Mouse (Mus musculus): ENCODE data around the gene Ccdc151. TPM values are rescaled to one million over a fixed set of nuclear protein-coding genes. Genes with fewer than 3 reads are reported as not detected.
A peak's percentile ranks its signal among the peaks of the same experiment; 100 is the strongest.

Ccdc151 gene
- total RNA-seq, 2 experiments from 2014 or later, result not detected

- no peak for TF ChIP-seq CTCF (IDR thresholded peaks at IDR 0.05)
- intact Hi-C loops (cut with DNase I), result no loop called here
- H3K4me3 ChIP-seq, result no peak overlapping the region
- H3K27ac ChIP-seq, result no peak overlapping the region
- no peak for DNase-seq
Observed at GRCm38 (mm10) chr9:22024592-22024991, 22.2 kb upstream of the Ccdc151 start.

GRCm38 (mm10) chr9:22017208-22017825 is 14.9 kb upstream of the Ccdc151 start:
- intact Hi-C loops (cut with DNase I), result no loop called here
- no peak overlapping the region for H3K27ac ChIP-seq
- TF ChIP-seq CTCF (IDR thresholded peaks at IDR 0.05), result no peak
- no peak for DNase-seq
- H3K4me3 ChIP-seq, result no peak overlapping the region

GRCm38 (mm10) chr9:22016245-22016644 is 13.8 kb upstream of the Ccdc151 start:
- no peak for DNase-seq
- TF ChIP-seq CTCF (IDR thresholded peaks at IDR 0.05), result no peak
- no peak overlapping the region for H3K4me3 ChIP-seq
- intact Hi-C loops (cut with DNase I), result no loop called here
- H3K27ac ChIP-seq, result no peak overlapping the region

DNA sequence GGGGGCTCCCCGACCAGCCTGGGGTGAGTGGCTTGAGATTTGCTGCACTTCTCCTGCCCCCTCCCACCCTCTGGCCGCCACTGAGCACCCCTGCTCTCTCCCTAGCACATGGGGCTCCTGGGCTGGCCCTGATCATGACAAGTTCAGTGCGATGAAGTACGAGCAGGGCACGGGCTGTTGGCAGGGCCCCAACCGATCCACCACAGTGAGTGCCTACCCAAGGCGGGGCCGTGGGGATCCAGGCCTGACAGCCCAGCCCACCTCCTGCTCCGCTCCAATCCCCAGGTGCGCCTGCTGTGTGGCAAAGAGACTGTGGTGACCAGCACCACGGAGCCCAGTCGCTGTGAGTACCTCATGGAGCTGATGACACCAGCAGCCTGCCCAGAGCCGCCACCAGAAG is 10.3 kb upstream of the Ccdc151 start:
- intact Hi-C loops (cut with DNase I), result no loop called here
- no peak overlapping the region for H3K4me3 ChIP-seq
- H3K27ac ChIP-seq, result no peak overlapping the region
- DNase-seq, result no peak
- no peak for TF ChIP-seq CTCF (IDR thresholded peaks at IDR 0.05)

GRCm38 (mm10) chr9:22011055-22011454 is 8.6 kb upstream of the Ccdc151 start:
- Histone ChIP-seq H3K4me3 (no peak overlapping the region), H3K27ac (no peak overlapping the region)
- intact Hi-C loops (cut with DNase I), result no loop called here
- peak; percentile 10 for DNase-seq
- TF ChIP-seq CTCF (IDR thresholded peaks at IDR 0.05), result no peak

- no peak for DNase-seq
- H3K4me3 ChIP-seq, result no peak overlapping the region
- intact Hi-C loops (cut with DNase I), result loop anchor here (5.0 to 10.0 kb wide), 2 partner anchors 68 to 150 kb away; partner anchors contain the start of genes Gm49318, Pigyl and Zfp653
- TF ChIP-seq CTCF (IDR thresholded peaks at IDR 0.05), result no peak
- H3K27ac ChIP-seq, result no peak overlapping the region
Observed at GRCm38 (mm10) chr9:22004546-22004945, 2.1 kb upstream of the Ccdc151 start.

DNA sequence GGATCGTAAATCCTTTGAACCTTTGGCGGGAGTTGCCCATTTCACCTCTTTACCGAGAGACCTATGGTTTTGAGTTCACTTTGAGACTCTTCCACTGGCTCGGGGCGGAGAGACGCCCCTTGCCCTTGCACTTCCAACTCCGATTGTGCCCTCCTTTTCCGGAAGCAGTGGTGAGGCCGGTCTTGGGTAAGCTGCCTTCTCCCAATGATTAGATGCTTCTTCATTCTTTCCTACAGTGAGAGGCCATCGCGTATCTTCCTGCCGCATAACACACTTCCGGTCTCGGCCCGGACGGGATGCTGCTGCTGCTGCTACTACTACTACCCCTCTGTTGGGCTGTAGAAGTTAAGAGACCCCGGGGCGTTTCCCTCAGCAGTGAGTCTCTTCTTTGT is 725 bp upstream of the Ccdc151 start:
- Histone ChIP-seq H3K4me3 (peak overlapping the region; percentile 94), H3K27ac (peak overlapping the region; percentile 89)
- TF ChIP-seq CTCF (IDR thresholded peaks at IDR 0.05), result no peak
- DNase-seq, result peak; percentile 39
- intact Hi-C loops (cut with DNase I), result loop anchor here (2.0 to 10.0 kb wide), 3 partner anchors 46 to 152 kb away; partner anchors contain the start of genes Gm49318, Pigyl and Zfp653

- no peak for DNase-seq
- intact Hi-C loops (cut with DNase I), result loop anchor here (2.0 to 10.0 kb wide), 3 partner anchors 45 to 153 kb away; partner anchors contain the start of genes Gm49318, Pigyl and Zfp653
- no peak for TF ChIP-seq CTCF (IDR thresholded peaks at IDR 0.05)
Observed at GRCm38 (mm10) chr9:22001633-22002032, 801 bp downstream of the Ccdc151 start.

GRCm38 (mm10) chr9:22000296-22000695 is 2.1 kb downstream of the Ccdc151 start:
- intact Hi-C loops (cut with DNase I), result loop anchor here (5.0 to 10.0 kb wide), 2 partner anchors 72 to 155 kb away; partner anchors contain the start of genes Gm49318, Pigyl and Zfp653
- Histone ChIP-seq H3K4me3 (no peak overlapping the region), H3K27ac (no peak overlapping the region)
- no peak for TF ChIP-seq CTCF (IDR thresholded peaks at IDR 0.05)
- DNase-seq, result no peak

More at GRCm38 (mm10) chr9:22001633-22002032, 801 bp downstream of the Ccdc151 start:
- H3K27ac ChIP-seq, result no peak overlapping the region
- H3K4me3 ChIP-seq, result no peak overlapping the region

- intact Hi-C loops (cut with DNase I), result no loop called here
- no peak overlapping the region for H3K4me3 ChIP-seq
- no peak for TF ChIP-seq CTCF (IDR thresholded peaks at IDR 0.05)
- no peak overlapping the region for H3K27ac ChIP-seq
- no peak for DNase-seq
Observed at GRCm38 (mm10) chr9:21996178-21996867, 6.1 kb downstream of the Ccdc151 start.

DNA sequence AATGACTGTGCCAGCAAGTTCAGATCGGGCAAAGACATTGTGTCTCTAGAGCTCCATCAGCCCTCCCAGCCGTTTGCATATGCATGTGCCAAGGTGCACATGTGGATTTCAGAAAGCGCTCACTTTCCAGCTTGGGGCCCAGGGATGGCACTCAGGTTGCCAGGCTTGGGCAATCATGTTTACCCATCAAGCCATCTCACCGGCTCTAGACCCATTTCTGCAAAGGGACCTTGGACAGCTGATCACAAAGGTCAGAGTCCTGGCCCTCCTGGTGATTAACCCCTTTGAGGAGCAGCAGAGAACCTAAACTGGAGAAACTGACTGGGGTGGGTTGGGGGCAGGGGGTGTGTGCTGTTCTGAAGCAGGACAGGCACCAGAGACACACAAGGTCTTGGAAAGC is 10.2 kb downstream of the Ccdc151 start:
- H3K4me3 ChIP-seq, result no peak overlapping the region
- intact Hi-C loops (cut with DNase I), result no loop called here
- no peak for TF ChIP-seq CTCF (IDR thresholded peaks at IDR 0.05)
- DNase-seq, result no peak
- H3K27ac ChIP-seq, result no peak overlapping the region

DNA sequence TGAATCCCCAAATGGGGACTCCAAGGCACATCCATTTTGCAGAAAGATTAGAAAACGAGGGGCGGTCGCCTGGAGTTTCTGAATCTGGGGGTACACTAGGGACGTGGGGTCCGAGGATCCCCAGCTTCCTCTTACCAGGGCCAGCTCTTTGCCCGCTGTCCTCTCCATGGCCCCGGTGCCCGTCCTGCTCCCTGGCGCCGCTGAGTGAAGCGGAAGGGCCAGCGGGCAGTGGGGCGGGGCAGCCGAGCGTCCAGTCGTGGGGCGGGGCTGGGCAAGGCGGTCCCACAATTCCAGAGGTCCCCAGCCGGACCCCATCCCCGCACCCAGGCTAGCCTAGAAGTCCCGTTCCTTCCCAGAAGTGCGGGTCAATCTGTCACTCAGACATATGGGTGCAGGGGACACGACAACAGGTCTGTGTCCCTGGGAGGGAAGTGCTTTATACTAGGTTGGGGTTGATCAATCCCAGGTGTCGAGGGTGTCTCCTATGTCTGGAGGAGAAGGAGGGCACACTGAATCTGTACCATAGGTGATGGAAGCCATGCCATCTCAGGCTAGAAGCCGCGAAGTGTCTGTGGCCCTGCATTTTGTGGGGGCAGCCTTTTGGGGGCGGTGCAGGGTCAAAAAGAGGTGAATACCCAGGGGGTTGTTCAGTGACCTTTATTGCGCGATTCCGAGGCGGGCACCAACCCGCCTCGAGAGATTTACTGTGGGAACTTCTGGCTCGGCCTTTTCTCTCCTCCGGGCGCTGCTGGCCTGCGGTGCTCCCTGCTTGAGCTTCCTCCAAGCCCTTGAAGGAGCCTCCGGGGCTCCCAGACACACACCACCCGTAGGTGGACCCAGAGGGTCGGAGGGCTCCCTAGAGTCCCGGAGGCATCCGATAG is 13.0 kb downstream of the Ccdc151 start, which contains the start of gene Rgl3:
Rgl3 (minus strand) TSS at position 217 of the 881 bp plus-strand sequence.
- intact Hi-C loops (cut with DNase I), result no loop called here
- no peak within 1 kb of the TSS for H3K27ac ChIP-seq
- TF ChIP-seq CTCF (IDR thresholded peaks at IDR 0.05), result no peak

More for the DNA sequence above, 13.0 kb downstream of the Ccdc151 start, which contains the start of gene Rgl3:
- DNase-seq, result peak; percentile 76
- H3K4me3 ChIP-seq, result peak within 1 kb of the TSS; percentile 78
